In genomic region chr11:106291861-106292260, GRCm38 (mm10) we compare ENCODE assay signal across 29 mouse cellular contexts. TPM values are rescaled to one million over a fixed set of nuclear protein-coding genes. Genes with fewer than 3 reads are reported as not detected.
A peak's percentile ranks its signal among the peaks of the same experiment; 100 is the strongest.
DNase-seq lines count a peak whose midpoint lies in the region; ATAC-seq lines count a peak whose summit lies in the region.
"Had no signal": no experiment of that assay in that cellular context is flagged by ENCODE, and none has a peak within 500 bp of the region (broad histone marks: within the 10 kb centered on the region; RNA-seq: fewer than 3 reads in every experiment).

No protein-coding gene starts in this region.

- H3K4me3 ChIP-seq in midbrain, embryonic 11.5 days (ENCODE audit: low read depth, low read length) = no peak overlapping the region
- no peak overlapping the region for H3K4me3 ChIP-seq in midbrain, embryonic 16.5 days (ENCODE audit: low read depth, low read length)
- H3K4me3 ChIP-seq: embryonic facial prominence, embryonic 13.5 days; forebrain, embryonic 15.5 days; heart, embryonic 12.5 days; hindbrain, embryonic 13.5 days; limb, embryonic 10.5 days; liver, embryonic 12.5 days; lung, embryonic 15.5 days had no signal

- no peaks in the 10 kb centered on the region for H3K27me3 ChIP-seq in midbrain, embryonic 11.5 days (ENCODE audit: control insufficient read depth, insufficient read depth, low read length)
- no peaks in the 10 kb centered on the region for H3K27me3 ChIP-seq in midbrain, embryonic 16.5 days (ENCODE audit: control insufficient read depth, insufficient read depth, low read depth, low read length)
- H3K27me3 ChIP-seq: embryonic facial prominence, embryonic 13.5 days; forebrain, embryonic 15.5 days; heart, embryonic 12.5 days; hindbrain, embryonic 13.5 days; liver, embryonic 12.5 days; lung, embryonic 15.5 days; Patski had no signal

- no peak for ATAC-seq in midbrain, embryonic 11.5 days (ENCODE audit: low FRiP score)
- ATAC-seq in midbrain, embryonic 16.5 days = no peak
- no peak for ATAC-seq in inflammation-experienced regulatory T-cells, adult 6 months
- ATAC-seq: forebrain, embryonic 15.5 days; intestine, embryonic 16.5 days; liver, embryonic 12.5 days; Patski had no signal

- DNase-seq in adrenal gland, postnatal 14 days = peak; percentile 27
- no peak for DNase-seq in adrenal gland, postnatal 4 days (ENCODE audit: low spot score in 2 of 2)
- peak; percentile 73 for DNase-seq in midbrain, embryonic 11.5 days (ENCODE audit: low spot score, missing footprints)
- peak; percentile 79 to 85 for DNase-seq in lung, adult 18-20 months
- DNase-seq in lung, postnatal 4 days = peak; percentile 60 to 66
- no peak for DNase-seq in embryo, embryonic 9.5 days (ENCODE audit: extremely low spot score)
- DNase-seq: adrenal gland, postnatal 25 days; heart, postnatal 14 days; layer of hippocampus, postnatal 36 days; right cerebral cortex, postnatal 25 days; thymus, adult 2 months had no signal

- no peaks in the 10 kb centered on the region for H3K9me3 ChIP-seq in midbrain, embryonic 11.5 days (ENCODE audit: control insufficient read depth, low read length)
- H3K9me3 ChIP-seq in midbrain, embryonic 16.5 days (replicated peaks; ENCODE audit: control insufficient read depth, low read length, poor library complexity, severe bottlenecking) = no peaks in the 10 kb centered on the region
- H3K9me3 ChIP-seq: embryonic facial prominence, embryonic 13.5 days; forebrain, embryonic 15.5 days; hindbrain, embryonic 13.5 days; limb, embryonic 10.5 days; liver, embryonic 12.5 days; lung, embryonic 15.5 days had no signal

- WGBS in midbrain, embryonic 11.5 days = 84% methylated on average over 2 of the region's 2 CpGs
- WGBS in midbrain, embryonic 16.5 days = 94% methylated on average over 2 of the region's 2 CpGs

- H3K4me2 ChIP-seq in midbrain, embryonic 11.5 days = no peak overlapping the region
- H3K4me2 ChIP-seq in midbrain, embryonic 16.5 days (ENCODE audit: low read length) = no peak overlapping the region
- H3K4me2 ChIP-seq: embryonic facial prominence, embryonic 13.5 days; forebrain, embryonic 15.5 days; heart, embryonic 12.5 days; hindbrain, embryonic 13.5 days; liver, embryonic 12.5 days; lung, embryonic 15.5 days had no signal

- no peak overlapping the region for H3K27ac ChIP-seq in midbrain, embryonic 11.5 days (ENCODE audit: low read depth, low read length)
- H3K27ac ChIP-seq in midbrain, embryonic 16.5 days (ENCODE audit: low read length) = no peak overlapping the region
- H3K27ac ChIP-seq: embryonic facial prominence, embryonic 13.5 days; forebrain, embryonic 15.5 days; hindbrain, embryonic 13.5 days; limb, embryonic 10.5 days; liver, embryonic 12.5 days; lung, embryonic 15.5 days had no signal

- no peaks in the 10 kb centered on the region for H3K36me3 ChIP-seq in midbrain, embryonic 11.5 days (ENCODE audit: control insufficient read depth, insufficient read depth, low read length)
- H3K36me3 ChIP-seq in midbrain, embryonic 16.5 days (ENCODE audit: control insufficient read depth, insufficient read depth, low read length) = no peaks in the 10 kb centered on the region
- H3K36me3 ChIP-seq: embryonic facial prominence, embryonic 13.5 days; forebrain, embryonic 15.5 days; heart, embryonic 12.5 days; hindbrain, embryonic 13.5 days; limb, embryonic 10.5 days; liver, embryonic 12.5 days; lung, embryonic 15.5 days had no signal

- H3K9ac ChIP-seq in midbrain, embryonic 11.5 days (ENCODE audit: low read length) = no peak overlapping the region
- no peak overlapping the region for H3K9ac ChIP-seq in midbrain, embryonic 16.5 days (ENCODE audit: low read depth, low read length)
- H3K9ac ChIP-seq: embryonic facial prominence, embryonic 13.5 days; forebrain, embryonic 15.5 days; heart, embryonic 12.5 days; hindbrain, embryonic 13.5 days; liver, embryonic 12.5 days; lung, embryonic 15.5 days had no signal

- no peaks in the 10 kb centered on the region for H3K4me1 ChIP-seq in midbrain, embryonic 11.5 days (ENCODE audit: control insufficient read depth, insufficient read depth, low read length)
- H3K4me1 ChIP-seq in midbrain, embryonic 16.5 days (ENCODE audit: control insufficient read depth, insufficient read depth, low read length) = no peaks in the 10 kb centered on the region
- H3K4me1 ChIP-seq: limb, embryonic 10.5 days; liver, embryonic 12.5 days had no signal

RNA-seq across cellular contexts. Expression of gene Gh, which starts 9.8 kb away (rescaled TPM):
- not detected in 2 replicates for total RNA-seq in adrenal gland, postnatal 14 days (2021)
- total RNA-seq in adrenal gland, postnatal 4 days (2021) = under 1 TPM in 1 of 2 experiments, not detected in 1; 0.37 TPM
- not detected in 2 replicates for polyA plus RNA-seq in midbrain, embryonic 11.5 days (2014; fragmentation: Nextera tagmentation; extraction: Ambion mirVana)
- 1.2 TPM in 1 of 2 replicates, not detected in the other for polyA plus RNA-seq in midbrain, embryonic 16.5 days (2015; fragmentation: Nextera tagmentation; extraction: Ambion mirVana)
- not detected for polyA plus RNA-seq in inflammation-experienced regulatory T-cells, adult 6 months (2017; shearing (Covaris generic))
- total RNA-seq: adrenal gland, postnatal 25 days; gastrocnemius, adult 18-20 months; granulocyte monocyte progenitor cell, adult 5-6 weeks; heart, postnatal 14 days; layer of hippocampus, postnatal 36 days; megakaryocyte-erythroid progenitor cell, adult 5-6 weeks had no signal
- polyA plus RNA-seq: embryonic facial prominence, embryonic 13.5 days; forebrain, embryonic 15.5 days; heart, embryonic 12.5 days; hindbrain, embryonic 13.5 days; intestine, embryonic 16.5 days; kidney, embryonic 16.5 days; limb, embryonic 10.5 days; liver, embryonic 12.5 days; lung, embryonic 15.5 days; midbrain, postnatal 0 days; Patski; stomach, embryonic 16.5 days; urinary bladder, adult 2 months had no signal

RNA-seq across cellular contexts. Expression of gene Tcam1, which starts 15.4 kb away (rescaled TPM):
- total RNA-seq in adrenal gland, postnatal 14 days (2021) = 0.11 and 0.23 TPM in 2 replicates
- under 1 TPM; 0.25 to 0.34 TPM for total RNA-seq in adrenal gland, postnatal 4 days (2021)
- 0.04 TPM in 2 replicates for polyA plus RNA-seq in midbrain, embryonic 11.5 days (2014; fragmentation: Nextera tagmentation; extraction: Ambion mirVana)
- polyA plus RNA-seq in midbrain, embryonic 16.5 days (2015; fragmentation: Nextera tagmentation; extraction: Ambion mirVana) = 0.05 and 0.21 TPM in 2 replicates
- under 1 TPM in 2 of 3 experiments, not detected in 1; 0.09 to 0.14 TPM for polyA plus RNA-seq in inflammation-experienced regulatory T-cells, adult 6 months (2017; shearing (Covaris generic))

RNA-seq across cellular contexts. Expression of gene Smarcd2, which starts 19.1 kb away (rescaled TPM):
- 79.9 and 91.0 TPM in 2 replicates for total RNA-seq in adrenal gland, postnatal 14 days (2021)
- total RNA-seq in adrenal gland, postnatal 4 days (2021) = 100 to 1,000 TPM; 104 to 117 TPM
- 23.0 and 26.5 TPM in 2 replicates for polyA plus RNA-seq in midbrain, embryonic 11.5 days (2014; fragmentation: Nextera tagmentation; extraction: Ambion mirVana)
- 7.1 and 7.8 TPM in 2 replicates for polyA plus RNA-seq in midbrain, embryonic 16.5 days (2015; fragmentation: Nextera tagmentation; extraction: Ambion mirVana)
- 10 to 100 TPM; 16.2 to 24.9 (median 23.1) TPM for polyA plus RNA-seq in inflammation-experienced regulatory T-cells, adult 6 months (2017; shearing (Covaris generic))

RNA-seq across cellular contexts. Expression of gene Cd79b, which starts 22.7 kb away (rescaled TPM):
- total RNA-seq in adrenal gland, postnatal 14 days (2021) = 5.5 and 33.1 TPM in 2 replicates
- total RNA-seq in adrenal gland, postnatal 4 days (2021) = 1 to 10 TPM; 2.8 to 5.2 TPM
- 1.2 and 1.8 TPM in 2 replicates for polyA plus RNA-seq in midbrain, embryonic 11.5 days (2014; fragmentation: Nextera tagmentation; extraction: Ambion mirVana)
- 0.76 and 0.92 TPM in 2 replicates for polyA plus RNA-seq in midbrain, embryonic 16.5 days (2015; fragmentation: Nextera tagmentation; extraction: Ambion mirVana)
- polyA plus RNA-seq in inflammation-experienced regulatory T-cells, adult 6 months (2017; shearing (Covaris generic)) = 10 to 100 TPM; 29.4 to 76.0 (median 49.1) TPM

RNA-seq across cellular contexts. Expression of gene Psmc5, which starts 35.9 kb away (rescaled TPM):
- total RNA-seq in adrenal gland, postnatal 14 days (2021) = 141 and 146 TPM in 2 replicates
- total RNA-seq in adrenal gland, postnatal 4 days (2021) = 100 to 1,000 TPM; 131 to 138 TPM
- polyA plus RNA-seq in midbrain, embryonic 11.5 days (2014; fragmentation: Nextera tagmentation; extraction: Ambion mirVana) = 396 and 404 TPM in 2 replicates
- 278 and 285 TPM in 2 replicates for polyA plus RNA-seq in midbrain, embryonic 16.5 days (2015; fragmentation: Nextera tagmentation; extraction: Ambion mirVana)
- 100 to 1,000 TPM; 145 to 157 (median 154) TPM for polyA plus RNA-seq in inflammation-experienced regulatory T-cells, adult 6 months (2017; shearing (Covaris generic))

Comparison
In these comparisons a context has a peak if more than half of its experiments do, and no peak if none do; other contexts are left out.
1. DNase-seq: peak in adrenal gland, postnatal 14 days (single experiment), midbrain, embryonic 11.5 days (single experiment), lung, adult 18-20 months (2 of 2) and lung, postnatal 4 days (2 of 2); none in adrenal gland, postnatal 4 days (0 of 2) and embryo, embryonic 9.5 days (single experiment).